Mouse (Mus musculus) ovary, adult 18-20 months (tissue): ENCODE results near the gene Spred1.
A peak's percentile ranks its signal among the peaks of the same experiment; 100 is the strongest.
"Not testable (repeated sequence)": the region's sequence is repeated elsewhere in the genome, so short reads cannot be mapped to it uniquely, and the experiment has no call there.

Source experiments
- DNase-seq: peaks from one replicate; pipeline ENCODE4 v3.0.0; 2022; ENCODE audit warnings: low spot score, mixed read lengths

Gene Spred1

GRCm38 (mm10) chr2:117120246-117121211 is 645 bp upstream of the Spred1 start:
- DNase-seq = peak; percentile 82

- no peak for DNase-seq
Observed at GRCm38 (mm10) chr2:117121984-117122605, 921 bp downstream of the Spred1 start.

GRCm38 (mm10) chr2:117122701-117123337 is 1.6 kb downstream of the Spred1 start:
- peak; percentile 20 for DNase-seq

- DNase-seq = no peak
Observed at GRCm38 (mm10) chr2:117123701-117124100, 2.5 kb downstream of the Spred1 start.

- no peak for DNase-seq
Observed at GRCm38 (mm10) chr2:117124839-117125238, 3.7 kb downstream of the Spred1 start.

- no peak for DNase-seq
Observed at GRCm38 (mm10) chr2:117129156-117129555, 8.0 kb downstream of the Spred1 start.

GRCm38 (mm10) chr2:117131041-117131440 is 9.9 kb downstream of the Spred1 start:
- not testable (repeated sequence) for DNase-seq

GRCm38 (mm10) chr2:117131910-117132309 is 10.7 kb downstream of the Spred1 start:
- DNase-seq = no peak

- DNase-seq = no peak
Observed at GRCm38 (mm10) chr2:117133541-117133940, 12.4 kb downstream of the Spred1 start.

- DNase-seq = no peak
Observed at GRCm38 (mm10) chr2:117137751-117138150, 16.6 kb downstream of the Spred1 start.

GRCm38 (mm10) chr2:117138932-117139331 is 17.8 kb downstream of the Spred1 start:
- DNase-seq = no peak

- no peak for DNase-seq
Observed at GRCm38 (mm10) chr2:117139977-117140376, 18.8 kb downstream of the Spred1 start.

GRCm38 (mm10) chr2:117143106-117143505 is 21.9 kb downstream of the Spred1 start:
- no peak for DNase-seq

GRCm38 (mm10) chr2:117146026-117146425 is 24.9 kb downstream of the Spred1 start:
- no peak for DNase-seq

GRCm38 (mm10) chr2:117146617-117147016 is 25.4 kb downstream of the Spred1 start:
- DNase-seq = no peak

- DNase-seq = no peak
Observed at GRCm38 (mm10) chr2:117152161-117152560, 31.0 kb downstream of the Spred1 start.

GRCm38 (mm10) chr2:117168379-117168778 is 47.2 kb downstream of the Spred1 start:
- no peak for DNase-seq

GRCm38 (mm10) chr2:117169037-117169436 is 47.9 kb downstream of the Spred1 start:
- no peak for DNase-seq

GRCm38 (mm10) chr2:117172981-117173380 is 51.8 kb downstream of the Spred1 start:
- DNase-seq = no peak

- no peak for DNase-seq
Observed at GRCm38 (mm10) chr2:117176066-117176465, 54.9 kb downstream of the Spred1 start.

- no peak for DNase-seq
Observed at GRCm38 (mm10) chr2:117176937-117177336, 55.8 kb downstream of the Spred1 start.

- peak; percentile 32 for DNase-seq
Observed at GRCm38 (mm10) chr2:117180250-117180885, 59.2 kb downstream of the Spred1 start.
